Mouse (Mus musculus): ENCODE results near the gene D630039A03Rik.
A peak's percentile ranks its signal among the peaks of the same experiment; 100 is the strongest.

D630039A03Rik gene

GRCm38 (mm10) chr4:57916201-57916661 is at the start of gene D630039A03Rik:
Gene D630039A03Rik (minus strand): TSS chr4:57916297.
- peak in 1 of 2 experiments; percentile 69 for DNase-seq (ENCODE audit: low spot score in 2 of 2)

GRCm38 (mm10) chr4:57965516-57965915 is 49.4 kb upstream of the D630039A03Rik start:
- no peak for DNase-seq (ENCODE audit: low spot score in 2 of 2)

- DNase-seq (ENCODE audit: low spot score in 2 of 2): no peak
Measured at GRCm38 (mm10) chr4:57964143-57964542, 48.0 kb upstream of the D630039A03Rik start.

- no peak for DNase-seq (ENCODE audit: low spot score in 2 of 2)
Measured at GRCm38 (mm10) chr4:57959056-57959455, 43.0 kb upstream of the D630039A03Rik start.

GRCm38 (mm10) chr4:57958098-57958497 is 42.0 kb upstream of the D630039A03Rik start:
- DNase-seq (ENCODE audit: low spot score in 2 of 2): no peak

GRCm38 (mm10) chr4:57957200-57958085 is 41.3 kb upstream of the D630039A03Rik start:
- no peak for DNase-seq (ENCODE audit: low spot score in 2 of 2)

- DNase-seq (ENCODE audit: low spot score in 2 of 2): peak; percentile 97 to 98
Measured at GRCm38 (mm10) chr4:57956029-57956960, 40.2 kb upstream of the D630039A03Rik start, which contains the start of gene Txn1. Gene Txn1 (minus strand): TSS chr4:57956411.

- peak; percentile 50 to 74 for DNase-seq (ENCODE audit: low spot score in 2 of 2)
Measured at GRCm38 (mm10) chr4:57955544-57955958, 39.5 kb upstream of the D630039A03Rik start.

- no peak for DNase-seq (ENCODE audit: low spot score in 2 of 2)
Measured at GRCm38 (mm10) chr4:57954991-57955390, 38.9 kb upstream of the D630039A03Rik start.

GRCm38 (mm10) chr4:57954580-57954979 is 38.5 kb upstream of the D630039A03Rik start:
- DNase-seq (ENCODE audit: low spot score in 2 of 2): no peak

- no peak for DNase-seq (ENCODE audit: low spot score in 2 of 2)
Measured at GRCm38 (mm10) chr4:57953796-57954195, 37.7 kb upstream of the D630039A03Rik start.

GRCm38 (mm10) chr4:57952891-57953290 is 36.8 kb upstream of the D630039A03Rik start:
- DNase-seq (ENCODE audit: low spot score in 2 of 2): no peak

- no peak for DNase-seq (ENCODE audit: low spot score in 2 of 2)
Measured at GRCm38 (mm10) chr4:57952416-57952815, 36.3 kb upstream of the D630039A03Rik start.

- no peak for DNase-seq (ENCODE audit: low spot score in 2 of 2)
Measured at GRCm38 (mm10) chr4:57949866-57950265, 33.8 kb upstream of the D630039A03Rik start.

- DNase-seq (ENCODE audit: low spot score in 2 of 2): no peak
Measured at GRCm38 (mm10) chr4:57947476-57947875, 31.4 kb upstream of the D630039A03Rik start.

GRCm38 (mm10) chr4:57947036-57947435 is 30.9 kb upstream of the D630039A03Rik start:
- no peak for DNase-seq (ENCODE audit: low spot score in 2 of 2)

GRCm38 (mm10) chr4:57942892-57943291 is 26.8 kb upstream of the D630039A03Rik start:
- DNase-seq (ENCODE audit: low spot score in 2 of 2): no peak

- no peak for DNase-seq (ENCODE audit: low spot score in 2 of 2)
Measured at GRCm38 (mm10) chr4:57940631-57941030, 24.5 kb upstream of the D630039A03Rik start.

- no peak for DNase-seq (ENCODE audit: low spot score in 2 of 2)
Measured at GRCm38 (mm10) chr4:57937292-57937691, 21.2 kb upstream of the D630039A03Rik start.

- no peak for DNase-seq (ENCODE audit: low spot score in 2 of 2)
Measured at GRCm38 (mm10) chr4:57934181-57934580, 18.1 kb upstream of the D630039A03Rik start.

GRCm38 (mm10) chr4:57930559-57931170 is 14.6 kb upstream of the D630039A03Rik start:
- no peak for DNase-seq (ENCODE audit: low spot score in 2 of 2)

Measured in urinary bladder, postnatal 4 days (tissue).